Mouse (Mus musculus): ENCODE results near the gene Vps35l.
A peak's percentile ranks its signal among the peaks of the same experiment; 100 is the strongest.

The Vps35l gene

DNA sequence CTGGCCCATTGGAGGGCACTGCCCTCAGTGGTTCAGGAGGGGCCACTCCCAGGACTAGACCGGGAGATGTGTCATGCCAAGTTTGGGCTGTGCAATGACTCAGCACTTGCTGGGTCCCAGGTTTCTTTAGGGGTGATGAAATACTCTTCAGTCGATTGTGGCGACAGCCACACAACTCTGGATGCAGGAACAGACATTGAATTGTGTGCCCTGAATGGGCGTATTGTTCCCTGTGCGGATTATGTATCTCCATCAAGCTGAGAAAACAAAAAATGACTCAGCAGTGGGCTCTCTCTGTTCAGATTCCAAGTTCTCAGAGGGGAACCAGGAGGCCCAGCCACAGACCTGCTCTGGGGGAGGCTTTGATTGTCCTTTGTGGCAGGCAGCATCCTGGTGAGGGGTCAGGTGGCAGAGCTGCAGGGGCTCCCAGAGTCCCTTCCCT, 88.0 kb downstream of the Vps35l start:
- no peak for DNase-seq

DNA sequence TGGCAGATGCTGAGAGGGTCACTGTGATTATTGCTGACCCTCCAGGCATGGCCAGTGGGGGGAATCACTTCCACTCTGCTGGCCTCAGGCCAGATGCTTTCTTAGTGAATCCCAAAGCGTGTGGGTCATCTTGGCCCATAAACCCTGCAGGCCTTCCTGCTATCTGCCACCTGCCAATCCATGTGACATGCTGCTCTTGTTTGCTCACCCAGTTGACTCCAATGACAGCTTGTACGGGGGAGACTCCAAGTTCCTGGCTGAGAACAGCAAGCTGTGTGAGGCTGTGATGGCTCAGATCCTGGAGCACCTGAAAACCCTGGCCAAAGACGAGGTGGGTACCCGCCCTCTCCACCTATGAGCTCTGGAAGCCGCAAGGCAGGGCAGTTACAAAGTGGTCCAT, 97.9 kb downstream of the Vps35l start:
- peak; percentile 35 for DNase-seq

DNA sequence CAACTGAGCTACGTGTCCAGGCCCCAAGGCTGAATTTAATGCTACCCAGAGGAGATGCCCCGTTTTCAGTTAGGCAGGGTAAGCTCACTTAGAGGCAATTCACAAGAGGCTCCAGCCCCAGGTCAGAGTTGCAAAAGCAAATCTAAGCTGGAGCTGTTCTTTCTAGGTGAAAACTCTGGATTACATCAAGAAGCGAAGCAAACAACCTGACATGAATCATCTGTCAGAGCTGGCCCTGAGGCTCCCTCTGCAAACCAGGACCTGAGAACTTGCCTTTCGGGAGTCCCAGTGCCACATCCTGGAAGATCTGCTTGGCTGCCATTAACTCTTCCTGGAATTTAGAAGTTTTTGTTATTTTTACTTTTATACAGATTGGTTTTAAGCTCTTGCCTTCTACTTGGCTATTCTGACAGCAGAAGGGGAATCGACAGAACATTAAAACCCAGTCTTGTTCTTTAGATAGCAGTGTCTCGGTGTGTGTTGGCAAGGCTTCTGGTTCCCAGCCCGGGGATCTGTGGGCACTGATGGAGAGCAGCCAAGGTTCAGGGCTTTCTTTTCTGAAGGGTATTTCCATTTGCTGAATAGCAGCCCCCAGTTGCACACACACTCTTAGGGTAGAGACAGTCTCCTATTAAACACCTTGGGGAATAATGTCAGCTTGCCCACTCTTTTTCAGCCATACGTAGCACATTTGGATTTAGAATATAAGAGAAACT, 101.2 kb downstream of the Vps35l start:
- DNase-seq = no peak

DNA sequence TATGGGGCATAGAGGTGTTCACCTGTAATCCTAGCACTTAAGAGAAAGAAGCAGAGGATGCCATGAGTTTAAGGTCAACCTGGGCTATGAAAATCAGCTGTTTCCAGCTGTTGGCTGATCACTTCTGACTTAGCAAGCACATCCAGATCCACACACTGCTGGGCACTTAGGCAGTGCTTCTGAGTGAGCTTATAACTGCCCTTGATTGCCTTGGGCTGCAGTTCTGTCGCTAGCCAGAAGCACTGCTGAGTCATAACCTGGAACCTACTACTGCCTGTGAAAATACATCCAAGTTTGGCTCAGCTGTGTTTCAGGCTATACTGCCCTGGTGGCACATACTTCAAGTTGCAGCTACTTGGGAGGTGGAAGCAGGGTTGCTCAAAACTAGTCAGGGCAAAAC, 101.8 kb downstream of the Vps35l start:
- DNase-seq = no peak

DNA sequence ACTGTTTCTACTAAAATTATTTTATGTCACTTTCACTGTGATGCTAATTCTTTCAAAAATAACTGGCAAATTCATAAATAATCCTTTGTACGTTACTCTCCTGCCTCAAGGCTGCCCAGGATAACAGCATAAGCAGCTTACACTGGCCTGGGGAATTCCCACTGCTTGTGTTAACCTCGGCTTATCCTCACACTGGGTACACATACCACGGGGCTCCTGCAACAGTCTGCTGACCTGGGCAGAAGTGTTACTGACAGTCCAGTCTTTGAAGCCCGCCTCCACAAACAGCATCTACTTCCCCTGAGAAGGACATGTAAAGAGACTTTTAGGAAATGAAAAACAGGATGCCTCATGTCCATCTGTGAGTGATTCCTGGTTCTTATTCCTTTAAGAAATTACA, 102.9 kb downstream of the Vps35l start:
- DNase-seq = no peak

DNA sequence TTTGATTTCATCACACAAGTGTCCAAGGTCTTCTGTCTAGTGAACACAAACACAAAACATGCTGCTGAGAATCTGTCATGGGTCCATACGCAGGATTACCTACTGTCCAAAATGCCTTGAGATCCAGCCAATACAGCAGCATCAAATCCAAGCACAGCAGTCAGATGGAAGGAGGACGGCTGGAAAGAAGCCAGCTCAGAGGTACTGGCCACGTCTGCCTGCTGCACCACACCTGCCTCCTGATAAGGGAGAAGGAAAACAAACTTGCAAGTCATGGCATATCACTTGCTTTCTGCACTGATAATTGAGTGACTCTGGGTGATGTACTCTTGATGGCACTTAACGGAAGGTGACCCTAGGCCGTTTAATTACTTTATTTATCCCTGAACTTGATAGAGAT, 105.1 kb downstream of the Vps35l start:
- no peak for DNase-seq

DNA sequence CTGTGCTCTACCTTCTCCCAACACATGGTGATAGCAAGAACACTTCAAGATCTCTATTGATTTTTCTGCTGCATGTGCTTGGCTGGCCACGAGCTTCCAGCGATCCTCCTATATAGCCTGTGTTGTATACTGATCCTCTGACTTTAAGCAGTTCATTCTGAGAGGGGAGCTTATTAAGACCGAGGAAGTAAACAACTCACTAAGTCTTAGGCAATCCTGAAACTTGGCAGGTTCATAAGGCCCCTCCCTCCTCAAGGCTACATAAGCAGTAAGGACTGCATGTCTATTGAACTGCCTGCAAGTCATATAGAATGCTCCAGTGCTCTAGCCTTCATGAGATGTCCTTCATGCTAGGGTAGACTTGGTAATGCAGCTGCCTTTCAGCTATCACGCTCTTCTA, 106.3 kb downstream of the Vps35l start:
- no peak for DNase-seq

DNA sequence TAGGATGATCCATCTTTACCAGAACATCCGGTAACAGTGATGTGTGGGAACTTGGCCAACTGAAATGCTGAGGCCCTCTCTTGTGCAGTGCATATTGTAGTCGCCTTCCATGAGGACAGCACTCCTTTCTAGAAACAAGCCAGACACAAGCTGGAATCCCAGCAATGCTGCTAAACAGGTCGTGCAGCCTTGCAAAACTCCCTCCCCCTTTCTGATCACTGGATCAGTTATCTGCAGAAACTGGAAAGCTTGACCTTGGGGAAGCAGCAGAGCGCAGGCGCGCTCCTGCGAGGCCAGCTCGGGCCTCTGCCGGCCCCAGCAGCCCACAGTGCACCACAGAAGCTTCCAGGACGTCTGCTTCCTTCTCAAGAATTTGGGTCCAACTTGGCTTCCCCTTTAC, 108.8 kb downstream of the Vps35l start:
- no peak for DNase-seq

DNA sequence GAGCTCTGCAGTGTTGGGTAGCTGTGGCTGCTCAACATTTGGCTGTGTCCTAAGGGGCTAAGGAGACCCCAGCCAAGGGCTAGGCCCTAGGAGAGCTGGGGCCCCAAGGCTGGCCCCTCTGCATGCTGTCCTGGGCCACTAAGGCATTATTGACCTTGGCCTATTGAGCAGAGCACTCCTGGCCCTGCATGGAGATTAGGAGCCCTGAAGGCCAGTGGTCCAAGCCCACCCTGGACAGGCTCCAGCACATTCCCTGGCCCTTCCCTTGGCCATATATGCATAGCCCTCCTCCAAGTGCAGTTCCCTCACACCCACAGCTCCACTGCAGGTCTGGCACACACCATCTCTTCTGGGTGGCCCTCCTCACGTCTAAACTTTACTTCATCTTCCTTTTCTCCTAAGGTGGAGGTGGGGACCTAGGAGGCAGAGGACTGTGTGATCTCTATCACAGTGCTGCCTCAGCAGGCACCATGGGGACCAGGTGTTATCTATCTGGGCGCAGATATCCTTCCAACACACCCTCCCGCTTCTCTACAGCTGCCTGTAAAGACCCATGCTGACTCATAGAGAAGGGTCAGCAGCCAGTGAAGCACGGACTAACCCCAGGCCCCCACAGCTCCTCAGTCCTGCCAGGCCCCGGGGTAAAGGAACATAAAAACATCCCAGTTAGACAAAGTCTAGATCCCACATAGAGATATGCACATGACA, 109.7 kb downstream of the Vps35l start:
- DNase-seq = no peak

DNA sequence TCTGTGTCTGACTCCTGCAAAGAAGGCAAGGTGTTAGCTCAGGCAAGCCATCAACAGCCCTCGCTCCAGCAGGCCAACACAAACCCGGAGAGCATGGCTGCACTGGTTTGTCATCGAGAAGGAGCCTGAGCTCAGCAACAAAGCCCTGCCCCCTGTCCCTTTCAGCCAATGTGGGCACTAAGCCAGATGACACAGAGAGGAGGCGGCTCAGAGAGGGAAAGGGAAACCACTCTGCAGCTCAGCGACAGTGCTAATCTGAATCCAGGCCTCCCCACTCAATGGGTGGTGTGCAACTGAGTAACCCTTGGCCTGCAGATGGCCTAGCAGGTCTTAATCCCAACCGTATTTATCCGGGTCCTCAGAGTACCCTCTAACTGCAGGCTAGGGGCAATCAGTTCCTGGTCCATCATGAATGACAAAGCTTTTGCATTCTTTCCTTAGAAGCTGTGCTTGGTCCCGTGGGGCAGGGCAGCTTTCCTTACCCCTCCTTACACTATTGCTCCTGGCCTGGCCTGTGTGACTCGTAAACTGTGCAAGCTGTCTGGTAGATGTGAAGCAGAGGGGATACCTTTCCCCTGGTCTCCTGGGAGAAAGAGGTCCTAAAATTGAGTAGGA, 110.8 kb downstream of the Vps35l start:
- DNase-seq = no peak

DNA sequence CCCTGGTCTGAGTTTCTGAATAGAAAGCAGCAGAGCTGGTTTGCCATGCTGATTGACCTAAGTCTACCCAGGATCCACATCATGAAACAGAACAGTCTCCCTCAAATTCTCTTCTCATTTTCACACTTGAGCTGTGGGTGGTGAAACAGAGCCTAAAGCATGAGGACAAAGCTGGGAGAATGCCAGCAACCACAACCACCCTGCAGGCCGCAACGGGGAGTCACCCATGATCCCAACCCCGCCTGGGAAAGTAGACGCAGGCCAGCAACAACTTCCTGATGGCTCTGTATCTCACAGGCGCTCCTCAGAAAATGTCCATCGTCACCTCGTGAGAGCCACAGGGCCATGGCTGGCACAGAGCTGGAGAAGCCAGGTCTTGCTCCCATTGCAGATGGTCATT, 111.5 kb downstream of the Vps35l start:
- DNase-seq = no peak

DNA sequence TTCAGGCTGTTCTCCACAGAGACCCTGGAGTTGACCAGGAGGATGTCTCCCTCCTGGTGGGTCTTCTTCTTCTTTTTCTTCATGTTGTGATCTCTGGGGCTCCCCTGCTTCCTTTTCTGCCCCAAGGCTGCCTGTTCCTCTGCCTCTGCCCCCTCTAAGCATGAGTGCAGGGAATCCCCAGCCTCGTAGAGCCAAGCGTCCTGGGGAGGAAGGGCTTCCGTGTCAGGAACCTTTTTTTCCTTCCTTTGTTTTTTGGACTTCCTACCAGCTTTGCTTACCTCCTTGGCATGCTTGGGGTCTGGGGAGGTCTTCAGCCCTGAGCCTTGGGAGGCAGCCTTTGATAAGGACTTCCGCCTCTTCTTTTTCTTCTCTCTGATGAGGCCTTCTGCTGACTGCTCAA, 112.6 kb downstream of the Vps35l start:
- no peak for DNase-seq

DNA sequence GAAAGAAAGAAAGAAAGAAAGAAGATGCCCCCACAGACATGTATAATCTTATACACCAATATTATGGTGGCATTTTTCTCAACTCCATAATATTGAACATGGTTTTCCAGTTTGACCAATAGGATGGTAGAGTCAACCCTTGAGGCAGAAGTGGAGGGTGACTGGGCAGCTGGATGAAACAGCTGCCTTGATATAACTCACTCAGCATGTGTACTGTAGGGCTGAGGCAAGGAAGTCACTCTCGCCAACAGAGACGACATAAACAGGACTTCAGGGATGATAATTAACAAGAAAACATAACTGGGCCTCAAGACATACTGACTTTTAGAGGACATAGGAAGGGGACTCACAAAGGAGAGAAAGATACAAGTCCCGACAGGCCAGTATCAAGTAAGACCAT, 114.6 kb downstream of the Vps35l start:
- no peak for DNase-seq

DNA sequence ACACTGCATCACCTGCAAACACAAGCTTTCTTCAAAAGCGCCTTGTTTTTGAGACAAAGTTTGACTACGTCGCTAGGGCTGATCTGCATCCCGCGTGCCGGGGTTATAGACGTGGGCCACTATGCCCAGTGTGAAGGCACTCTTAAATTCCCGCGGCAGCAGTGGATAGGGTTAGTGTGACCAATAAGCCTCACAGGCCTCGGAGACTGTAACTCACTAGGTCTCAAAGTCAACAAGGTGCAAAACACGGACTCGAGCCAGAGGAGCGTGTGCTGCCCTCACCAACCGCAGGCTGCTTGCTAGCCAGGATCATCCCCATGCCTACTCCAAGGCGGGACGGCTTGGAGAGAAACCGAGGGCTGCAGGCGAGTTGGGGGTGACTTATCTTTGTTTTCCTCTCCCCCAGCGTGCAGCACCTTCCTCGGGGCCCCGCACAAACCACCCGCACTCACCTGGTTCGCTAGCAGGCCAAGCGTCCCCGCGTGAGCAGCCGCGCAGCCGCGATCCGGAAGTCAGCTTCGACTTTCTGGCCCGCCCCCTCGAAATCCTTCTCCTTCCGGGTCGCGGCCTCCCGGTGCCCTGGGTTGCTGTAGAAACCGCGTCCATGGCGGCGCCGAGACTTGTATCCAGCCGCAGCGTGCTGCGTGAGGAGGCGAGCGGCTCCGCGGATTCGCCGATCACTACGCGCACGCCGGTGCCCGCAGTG, 115.3 kb downstream of the Vps35l start, which contains the start of gene Iqck:
Gene Iqck, plus strand, starts transcription at position 582 of the 706 bp plus-strand sequence.
- DNase-seq = peak; percentile 85

DNA sequence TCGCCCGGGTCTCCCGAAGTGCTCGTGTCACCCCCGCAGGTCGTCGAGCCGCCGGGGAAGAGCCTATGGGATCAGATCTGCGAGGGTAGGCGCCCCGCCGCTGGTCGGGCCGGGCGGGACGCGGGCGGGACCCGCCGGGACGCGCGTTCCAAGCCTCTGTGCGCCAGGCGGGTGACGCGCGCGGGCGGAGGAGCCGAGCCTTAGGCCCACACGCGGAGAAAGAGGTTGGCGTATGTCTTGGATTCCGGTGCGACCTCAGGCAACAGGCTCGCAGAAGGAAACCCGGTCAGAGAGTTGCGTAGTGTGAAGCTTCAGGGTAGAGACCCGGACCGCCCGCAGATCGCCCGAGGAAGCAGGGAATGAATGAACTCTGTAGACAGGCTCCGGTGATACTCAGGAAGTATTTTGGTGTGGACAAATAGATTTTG, 115.9 kb downstream of the Vps35l start, which contains the start of gene Knop1:
Gene Knop1, minus strand, starts transcription at position 378 of the 428 bp plus-strand sequence.
- no peak for DNase-seq

DNA sequence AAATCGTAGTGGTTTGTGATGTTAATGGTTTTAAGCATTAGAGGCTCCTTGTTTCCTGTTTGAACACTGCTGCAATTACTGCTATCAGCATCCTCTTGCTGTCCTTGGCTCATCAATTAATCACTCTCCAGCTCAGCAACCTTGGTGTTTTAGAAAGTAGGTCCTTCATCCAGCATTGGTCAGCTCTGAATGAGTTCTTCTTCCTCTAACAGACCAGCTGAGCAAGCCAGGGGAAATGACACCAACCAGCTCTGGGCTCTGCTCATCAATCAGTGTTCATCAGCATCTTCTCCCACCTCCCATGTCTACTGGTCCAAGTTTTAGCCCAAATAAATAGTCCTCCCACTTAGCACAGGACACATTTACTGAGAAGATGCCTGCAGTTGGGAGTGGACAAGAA, 118.6 kb downstream of the Vps35l start:
- DNase-seq = no peak

DNA sequence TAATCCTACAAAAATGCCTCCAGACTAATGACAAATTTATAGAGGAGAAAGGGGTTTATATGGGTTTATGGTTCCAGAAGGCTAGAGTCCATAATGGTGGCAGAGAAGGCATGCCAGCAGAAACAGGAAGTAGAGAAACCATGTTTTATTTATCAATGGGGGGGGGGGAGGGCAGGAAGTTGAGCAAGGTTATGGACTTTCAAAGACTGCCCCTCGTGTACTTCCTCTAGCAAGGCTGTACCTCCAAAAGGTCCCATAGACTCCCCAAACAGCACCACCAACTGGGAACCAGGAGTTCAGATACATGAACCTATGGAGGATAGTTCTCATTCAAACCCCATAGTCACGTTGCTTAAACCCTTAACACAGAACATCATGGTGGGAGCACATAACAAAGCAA, 125.3 kb downstream of the Vps35l start:
- no peak for DNase-seq

DNA sequence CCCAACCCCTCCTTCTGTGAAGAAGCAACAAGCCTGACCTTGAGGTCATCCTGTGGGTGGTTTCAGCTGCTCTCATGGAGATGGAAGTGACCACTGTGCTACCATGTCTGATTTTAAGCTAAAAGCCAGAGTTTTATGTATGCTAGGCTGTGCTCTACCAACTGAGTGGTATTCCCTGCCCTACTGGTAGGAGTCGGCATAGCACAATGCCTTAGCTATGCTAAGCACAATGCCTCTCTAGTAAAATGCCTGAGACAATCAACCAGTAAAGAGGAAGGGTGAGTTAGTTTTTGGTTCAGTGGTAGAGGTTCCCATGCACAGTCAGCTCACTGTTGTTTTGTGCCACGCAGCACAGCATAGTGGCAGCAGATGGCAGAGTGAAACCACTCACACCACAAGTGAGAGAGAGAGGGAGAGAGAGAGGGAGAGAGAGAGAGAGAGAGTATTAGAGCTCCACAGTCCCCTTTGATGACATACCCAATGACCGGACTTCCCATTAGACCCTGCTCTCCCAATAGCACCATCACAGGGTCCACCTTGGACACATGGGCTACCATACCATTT, 139.5 kb downstream of the Vps35l start:
- DNase-seq = no peak

DNA sequence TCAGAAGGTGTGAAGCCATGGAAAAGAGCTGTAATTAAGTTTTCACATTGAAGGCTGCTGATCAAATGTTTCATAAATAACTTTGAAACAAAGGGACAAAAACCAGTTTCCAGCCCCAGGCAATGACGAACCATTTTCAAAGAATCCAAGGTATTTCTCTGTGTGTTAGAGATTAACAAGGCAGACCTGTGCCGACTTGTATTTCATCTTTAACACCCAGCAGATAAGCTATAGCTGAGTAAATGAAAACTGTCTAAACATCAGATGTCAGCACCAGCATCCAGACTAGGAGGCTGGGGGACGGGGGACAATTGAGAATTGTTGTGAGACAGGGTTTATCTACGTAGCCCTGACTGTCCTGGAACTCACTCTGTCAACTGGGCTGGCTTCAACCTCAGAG, 143.9 kb downstream of the Vps35l start:
- no peak for DNase-seq

DNA sequence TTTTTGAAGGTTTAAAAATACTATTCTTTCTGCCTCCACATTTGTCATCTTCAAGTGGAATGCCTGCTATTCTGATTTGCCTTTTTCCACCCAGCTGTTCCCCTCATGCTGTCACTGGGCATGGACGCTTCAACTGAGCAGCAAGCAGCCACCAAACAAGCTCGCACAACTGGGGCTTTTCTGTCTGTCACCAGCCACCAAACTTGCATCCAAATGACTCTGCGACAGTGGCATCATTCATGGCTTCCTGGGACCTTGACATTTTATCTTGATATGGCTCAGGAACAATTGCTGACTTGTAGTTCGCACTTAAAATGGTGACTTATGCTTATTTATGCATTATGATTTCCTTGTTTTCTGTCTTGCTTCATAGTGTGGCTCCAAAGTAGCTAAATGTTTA, 144.9 kb downstream of the Vps35l start:
- no peak for DNase-seq

DNA sequence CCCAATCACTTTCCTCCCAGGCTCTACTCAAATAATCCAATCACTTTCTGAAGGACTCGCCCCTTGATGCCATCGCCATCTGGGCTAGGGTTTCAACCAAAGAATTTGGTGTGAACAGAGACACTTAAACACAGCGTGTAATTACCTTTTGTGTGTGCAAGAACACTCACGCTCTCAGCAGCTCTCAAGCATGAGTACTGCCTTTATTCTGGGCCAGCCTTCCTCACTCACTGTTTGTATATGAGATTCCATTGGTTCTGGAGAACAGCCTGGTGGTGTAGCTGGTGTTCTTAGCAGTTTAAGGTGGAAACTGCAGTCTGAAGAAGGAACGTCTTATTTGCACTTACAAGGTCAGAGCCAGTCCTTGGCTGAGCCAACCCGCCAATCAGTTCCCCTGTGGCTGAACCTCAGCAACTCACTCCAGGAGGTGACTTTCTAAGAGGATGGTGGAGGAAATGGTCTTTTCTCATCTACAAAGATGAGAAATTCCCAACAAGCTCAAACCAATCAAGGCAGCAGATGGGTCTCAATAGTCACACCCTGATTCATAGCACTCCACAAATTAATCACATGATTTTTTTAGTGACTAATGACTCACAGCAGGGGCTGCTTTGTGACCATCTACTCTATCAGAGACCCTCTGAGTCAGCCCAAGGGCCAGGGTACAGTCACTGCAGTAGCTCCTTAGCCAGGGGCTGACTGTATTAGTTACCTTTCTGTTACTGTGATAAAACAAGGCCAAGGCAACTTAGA, 147.5 kb downstream of the Vps35l start:
- DNase-seq = no peak

DNA sequence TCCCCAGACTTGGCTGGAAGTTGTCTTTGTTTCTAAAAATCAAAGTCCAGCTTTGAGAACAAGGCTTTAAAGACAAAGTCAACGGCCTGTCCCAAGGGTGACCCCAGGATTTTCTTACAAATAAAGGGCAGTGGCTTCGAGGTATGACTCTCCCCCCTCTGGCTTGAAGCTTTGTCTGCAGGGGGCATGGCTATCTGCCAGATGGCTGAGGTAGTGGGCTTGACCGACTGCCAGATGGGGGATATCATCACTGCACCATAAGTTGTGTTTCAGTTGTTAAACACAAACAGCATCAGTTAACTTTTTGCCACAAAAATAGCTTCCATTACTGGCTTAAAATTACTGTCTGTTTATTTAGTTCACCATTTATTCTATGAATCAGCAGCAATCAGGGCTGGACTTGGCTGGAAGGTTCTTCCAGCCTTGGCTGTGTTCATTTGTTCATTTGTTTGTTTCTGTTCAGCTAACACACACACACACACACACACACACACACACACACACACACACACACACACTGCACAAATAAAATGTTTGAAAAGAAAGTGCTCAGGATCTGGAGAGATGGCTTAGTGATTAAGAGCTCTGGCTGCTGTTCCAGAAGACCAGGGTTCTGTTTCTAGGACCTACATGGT, 149.1 kb downstream of the Vps35l start:
- no peak for DNase-seq
